Mouse (Mus musculus) regulatory T cell (primary cell): ENCODE results near the gene Zfp790.
"Not testable (repeated sequence)": the region's sequence is repeated elsewhere in the genome, so short reads cannot be mapped to it uniquely, and the experiment has no call there.

ENCODE experiments used
- in situ Hi-C: fragments of 300-600 bp; cut with MboI, MseI; formaldehyde crosslinking; loops from one replicate; pipeline ENCODE4 v1.15.1; 2025; ENCODE audit warnings: high pct_unique_total_duplicates

The Zfp790 gene

GRCm38 (mm10) chr7:29842105-29842504 lies 26.2 kb downstream of the Zfp790 start:
- in situ Hi-C loops: no loop called here

- in situ Hi-C loops: no loop called here
Measured at GRCm38 (mm10) chr7:29844616-29845015, 28.7 kb downstream of the Zfp790 start.

GRCm38 (mm10) chr7:29852831-29853218 lies 36.9 kb downstream of the Zfp790 start:
- in situ Hi-C loops: loop anchor here (10.0 kb wide), 1 partner anchor 52 kb away; the partner anchor contains the start of genes Zfp27 and Zfp383

- in situ Hi-C loops: loop anchor here (10.0 kb wide), 1 partner anchor 51 kb away; the partner anchor contains the start of genes Zfp27 and Zfp383
Measured at GRCm38 (mm10) chr7:29853219-29853842, 37.4 kb downstream of the Zfp790 start, which contains the start of gene Zfp940. Zfp940 (minus strand) TSS chr7:29853669.

- in situ Hi-C loops: loop anchor here (5.0 to 10.0 kb wide), 2 partner anchors 45 to 92 kb away; partner anchors contain the start of genes Zfp27, Zfp383 and Zfp74
Measured at GRCm38 (mm10) chr7:29859532-29860517, 43.9 kb downstream of the Zfp790 start, which contains the start of gene Zfp420. Zfp420 (plus strand) TSS chr7:29859979.

GRCm38 (mm10) chr7:29861660-29862059 lies 45.7 kb downstream of the Zfp790 start:
- in situ Hi-C loops: loop anchor here (5.0 kb wide), 1 partner anchor 91 kb away; the partner anchor contains the start of gene Zfp74

- in situ Hi-C loops: no loop called here
Measured at GRCm38 (mm10) chr7:29874256-29874655, 58.3 kb downstream of the Zfp790 start.

GRCm38 (mm10) chr7:29877561-29877960 lies 61.6 kb downstream of the Zfp790 start:
- in situ Hi-C loops: not testable (repeated sequence)

- in situ Hi-C loops: no loop called here
Measured at GRCm38 (mm10) chr7:29880056-29880455, 64.1 kb downstream of the Zfp790 start.
